Mouse (Mus musculus) hindbrain, embryonic 12.5 days (tissue): ENCODE results near the gene Tom1l1. TPM values are rescaled to one million over a fixed set of nuclear protein-coding genes. Genes with fewer than 3 reads are reported as not detected.

Source experiments
- ATAC-seq: fragments of 200-750 bp; cut with Nextera tagmentation; 2 replicates; pipeline ENCODE4 v1.8.0; 2017; ENCODE audit warnings: moderate TSS enrichment; ENCODE audit not compliant: low FRiP score
- H3K27ac ChIP-seq: fragments of 300-500 bp; sonication (generic); 2 replicates; pipeline ENCODE4 v1.5.1; 2016; ENCODE audit warnings: mild to moderate bottlenecking
- H3K27me3 ChIP-seq: fragments of 300-500 bp; sonication (generic); 2 replicates; pipeline ENCODE4 v1.6.1; 2016; ENCODE audit warnings: mild to moderate bottlenecking
- H3K36me3 ChIP-seq: fragments of 300-500 bp; sonication (generic); 2 replicates; pipeline ENCODE4 v1.6.1; 2016; ENCODE audit warnings: mild to moderate bottlenecking
- H3K4me1 ChIP-seq: fragments of 300-500 bp; sonication (generic); 2 replicates; pipeline ENCODE4 v1.6.1; 2016
- H3K4me2 ChIP-seq: fragments of 300-500 bp; sonication (generic); replicated peaks from 2 replicates; pipeline ENCODE4 v1.6.1; 2016; ENCODE audit warnings: mild to moderate bottlenecking
- H3K4me3 ChIP-seq: fragments of 300-500 bp; sonication (generic); 2 replicates; pipeline ENCODE4 v1.5.1; 2016; ENCODE audit warnings: mild to moderate bottlenecking
- H3K9ac ChIP-seq: fragments of 300-500 bp; sonication (generic); 2 replicates; pipeline ENCODE4 v1.6.1; 2016; ENCODE audit warnings: mild to moderate bottlenecking, moderate library complexity
- H3K9me3 ChIP-seq: fragments of 300-500 bp; sonication (generic); replicated peaks from 2 replicates; pipeline ENCODE4 v1.6.1; 2016; ENCODE audit warnings: mild to moderate bottlenecking
- WGBS: fragments of 180-500 bp; shearing (Covaris S2); methylation state at CpG from one replicate; pipeline ENCODE4 v1.1.7; 2016; 5-methylcytosine and 5-hydroxymethylcytosine counted together
- polyA plus RNA-seq: library from polyadenylated mRNA; unstranded; fragments of >200 nt; fragmentation: Nextera tagmentation; extraction: Ambion mirVana; gene quantifications from 2 replicates; pipeline ENCODE4 v1.2.1, GENCODE M21; 2016

Tom1l1 gene
- polyA plus RNA-seq, 1 experiment from 2014 or later = 17.0 TPM

DNA sequence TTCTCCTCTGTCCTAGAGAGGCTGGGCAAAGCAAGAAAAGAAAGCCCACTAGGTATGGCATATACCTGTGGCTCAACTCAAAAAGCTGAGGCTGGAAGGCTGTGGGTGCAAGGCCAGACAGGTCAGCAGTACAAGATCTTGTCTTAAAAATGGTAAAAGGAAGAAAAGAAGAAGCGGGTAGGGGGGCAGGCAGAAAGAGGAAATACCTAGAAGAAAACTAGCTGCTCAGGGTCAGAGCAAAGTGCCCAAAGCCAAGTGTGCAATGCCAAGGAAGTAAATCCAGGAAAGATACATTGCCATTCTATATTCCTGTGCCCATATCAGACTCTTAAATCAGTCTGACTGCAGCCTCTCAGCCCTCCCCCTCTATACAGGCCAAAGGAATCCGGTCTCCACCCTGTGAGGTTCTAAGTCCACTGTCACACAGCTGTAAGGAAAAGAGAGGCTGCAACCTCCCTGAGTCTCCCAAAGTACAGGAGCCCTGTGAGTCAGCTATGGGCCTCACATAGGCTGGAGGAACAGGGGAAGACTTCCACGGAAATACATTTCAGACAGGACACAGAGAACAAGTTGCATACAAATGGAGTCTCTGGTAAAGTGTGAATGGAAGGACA is 21.9 kb downstream of the Tom1l1 start:
- no peak for ATAC-seq
- Histone ChIP-seq H3K9me3 (no peaks in the 10 kb centered on the region), H3K9ac (no peak overlapping the region), H3K4me1 (peaks cover 22% of the 10 kb centered on the region), H3K36me3 (no peaks in the 10 kb centered on the region), H3K27ac (no peak overlapping the region), H3K27me3 (no peaks in the 10 kb centered on the region), H3K4me2 (no peak overlapping the region), H3K4me3 (no peak overlapping the region)
- WGBS = 60% methylated on average over 3 of the region's 3 CpGs

DNA sequence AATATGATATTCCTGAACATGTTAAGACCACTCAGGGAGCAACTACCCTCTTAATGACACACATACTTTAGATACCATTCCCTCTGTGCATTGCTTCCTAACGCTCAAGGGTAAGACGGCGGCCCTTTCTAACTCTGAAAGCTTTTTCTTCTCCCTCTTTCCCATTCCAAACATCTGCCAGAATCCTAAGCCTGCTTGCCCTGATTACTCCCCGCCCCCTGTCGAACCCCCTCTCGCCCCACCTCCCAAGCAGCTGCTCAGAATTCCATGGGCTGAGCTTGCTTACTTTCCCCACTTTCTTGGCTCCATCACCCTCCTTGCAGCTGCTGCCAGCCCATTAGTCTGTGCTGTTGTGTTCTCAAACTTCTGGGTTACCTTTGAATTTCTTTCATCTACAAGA is 23.0 kb downstream of the Tom1l1 start:
- no peak overlapping the region for H3K9ac ChIP-seq
- no peaks in the 10 kb centered on the region for H3K27me3 ChIP-seq
- peak overlapping the region; percentile 25; the same call in 1 of the 2 replicates for H3K27ac ChIP-seq
- no peaks in the 10 kb centered on the region for H3K9me3 ChIP-seq
- no peaks in the 10 kb centered on the region for H3K36me3 ChIP-seq
- H3K4me2 ChIP-seq = no peak overlapping the region
- H3K4me3 ChIP-seq = no peak overlapping the region
- no peak for ATAC-seq
- 22% methylated on average over 6 of the region's 6 CpGs for WGBS
- H3K4me1 ChIP-seq = peaks cover 22% of the 10 kb centered on the region

- H3K27ac ChIP-seq = peak overlapping the region; percentile 44; the same call in 1 of the 2 replicates
- no peak overlapping the region; the same call in 1 of the 2 replicates for H3K4me2 ChIP-seq
- no peak for ATAC-seq
- H3K9me3 ChIP-seq = no peaks in the 10 kb centered on the region
- no peaks in the 10 kb centered on the region for H3K36me3 ChIP-seq
- no peak overlapping the region for H3K9ac ChIP-seq
- H3K27me3 ChIP-seq = no peaks in the 10 kb centered on the region
- WGBS = 32% methylated on average over 8 of the region's 8 CpGs
- peaks cover 22% of the 10 kb centered on the region for H3K4me1 ChIP-seq
- H3K4me3 ChIP-seq = no peak overlapping the region
Observed at GRCm38 (mm10) chr11:90664345-90664986, 23.7 kb downstream of the Tom1l1 start.

DNA sequence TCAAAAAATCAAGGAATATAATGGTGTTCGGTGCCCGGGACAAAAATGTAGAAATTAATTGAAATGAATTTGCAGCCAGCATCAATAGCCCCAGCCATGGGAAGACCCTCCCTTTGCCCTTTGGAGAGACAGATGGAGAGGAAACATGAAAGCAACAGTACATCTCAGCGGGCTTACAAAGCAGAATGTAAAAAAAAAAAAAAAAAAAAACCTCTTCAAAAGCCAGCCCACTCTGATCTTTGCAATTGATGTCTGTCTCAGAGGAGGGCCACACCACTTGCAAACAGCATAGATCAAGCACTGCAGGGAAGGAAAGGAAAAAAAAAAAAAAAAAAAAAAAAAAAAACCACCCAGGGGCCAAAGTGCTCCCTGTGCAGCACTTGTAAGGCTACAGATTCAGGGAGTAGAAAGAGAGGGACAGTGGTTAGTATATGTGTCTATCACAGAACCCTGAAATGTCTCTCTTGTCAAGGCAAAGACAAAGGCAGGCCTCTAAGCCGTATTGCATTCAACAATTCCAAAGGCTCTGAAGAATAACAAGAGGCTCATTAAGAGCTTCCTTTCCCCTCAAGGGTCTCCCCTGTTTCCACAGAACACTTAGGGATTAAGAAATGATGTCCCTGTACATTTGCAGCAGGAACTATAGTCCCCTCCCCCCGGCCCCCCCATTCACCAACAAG is 24.4 kb downstream of the Tom1l1 start:
- H3K4me2 ChIP-seq = no peak overlapping the region
- H3K4me3 ChIP-seq = no peak overlapping the region
- peaks cover 4% of the 10 kb centered on the region; the same call in 1 of the 2 replicates for H3K36me3 ChIP-seq
- WGBS = 30% methylated on average over 5 of the region's 5 CpGs
- H3K9me3 ChIP-seq = no peaks in the 10 kb centered on the region
- H3K9ac ChIP-seq = no peak overlapping the region
- peaks cover 22% of the 10 kb centered on the region for H3K4me1 ChIP-seq
- no peak for ATAC-seq
- peak overlapping the region; percentile 44; the same call in 1 of the 2 replicates for H3K27ac ChIP-seq
- H3K27me3 ChIP-seq = no peaks in the 10 kb centered on the region

GRCm38 (mm10) chr11:90663052-90663451 is 25.1 kb downstream of the Tom1l1 start:
- WGBS = 88% methylated on average over 3 of the region's 3 CpGs

DNA sequence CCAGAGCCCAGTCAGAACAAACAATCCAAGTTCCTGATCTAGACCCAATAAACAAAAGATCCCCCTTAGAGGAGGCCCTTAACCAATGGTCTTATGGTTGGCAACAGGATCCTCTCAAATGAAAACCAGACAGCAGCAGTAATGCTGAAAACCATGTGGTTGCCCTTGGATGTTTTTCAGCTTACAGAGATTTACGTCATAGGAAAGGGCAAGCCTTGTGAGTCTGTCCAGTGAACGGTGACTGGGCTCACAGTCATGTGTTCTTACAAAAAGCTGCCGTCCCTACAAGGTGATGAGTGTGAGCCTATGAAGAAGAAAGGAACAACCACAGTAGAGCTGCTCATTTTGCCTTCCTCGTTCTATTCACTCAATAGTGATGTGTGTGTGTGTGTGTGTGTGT is 27.5 kb downstream of the Tom1l1 start:
- H3K36me3 ChIP-seq = peaks cover 7% of the 10 kb centered on the region; the same call in 1 of the 2 replicates
- peaks cover 22% of the 10 kb centered on the region for H3K4me1 ChIP-seq
- ATAC-seq = no peak
- H3K4me2 ChIP-seq = no peak overlapping the region
- no peaks in the 10 kb centered on the region for H3K27me3 ChIP-seq
- H3K27ac ChIP-seq = no peak overlapping the region
- no peak overlapping the region for H3K4me3 ChIP-seq
- 85% methylated on average over 4 of the region's 4 CpGs for WGBS
- no peaks in the 10 kb centered on the region for H3K9me3 ChIP-seq
- no peak overlapping the region for H3K9ac ChIP-seq

More at GRCm38 (mm10) chr11:90663052-90663451, 25.1 kb downstream of the Tom1l1 start:
- Histone ChIP-seq H3K4me2 (no peak overlapping the region), H3K4me3 (no peak overlapping the region), H3K9me3 (no peaks in the 10 kb centered on the region), H3K27me3 (no peaks in the 10 kb centered on the region), H3K27ac (no peak overlapping the region), H3K36me3 (peaks cover 4% of the 10 kb centered on the region; the same call in 1 of the 2 replicates), H3K4me1 (peaks cover 22% of the 10 kb centered on the region), H3K9ac (no peak overlapping the region)
- ATAC-seq = no peak

DNA sequence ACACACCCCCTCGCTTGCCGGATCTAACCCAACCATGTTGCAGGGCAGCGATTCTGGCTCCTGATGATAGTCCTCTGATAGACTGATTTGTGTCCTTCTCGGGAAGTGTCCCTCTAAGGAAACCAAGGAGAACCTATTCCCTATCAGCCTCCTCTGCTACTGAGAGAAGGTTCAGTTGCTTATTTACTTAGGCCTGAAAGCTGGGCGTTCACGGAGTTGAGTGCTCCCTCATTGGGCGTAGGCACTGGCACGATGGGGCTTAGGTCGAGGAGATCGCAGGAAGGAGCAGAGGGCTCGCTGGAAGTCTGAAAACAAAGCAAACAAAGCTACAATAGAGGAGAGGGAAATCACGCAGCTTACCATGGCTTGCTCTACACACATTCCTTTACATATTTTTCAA is 30.6 kb downstream of the Tom1l1 start:
- no peak overlapping the region for H3K4me3 ChIP-seq
- 91% methylated on average over 12 of the region's 12 CpGs for WGBS
- no peak overlapping the region for H3K9ac ChIP-seq
- no peak overlapping the region for H3K27ac ChIP-seq
- no peak for ATAC-seq
- peaks cover 7% of the 10 kb centered on the region; the same call in 1 of the 2 replicates for H3K36me3 ChIP-seq
- no peak overlapping the region for H3K4me2 ChIP-seq
- H3K4me1 ChIP-seq = no peaks in the 10 kb centered on the region
- no peaks in the 10 kb centered on the region for H3K9me3 ChIP-seq
- H3K27me3 ChIP-seq = no peaks in the 10 kb centered on the region

DNA sequence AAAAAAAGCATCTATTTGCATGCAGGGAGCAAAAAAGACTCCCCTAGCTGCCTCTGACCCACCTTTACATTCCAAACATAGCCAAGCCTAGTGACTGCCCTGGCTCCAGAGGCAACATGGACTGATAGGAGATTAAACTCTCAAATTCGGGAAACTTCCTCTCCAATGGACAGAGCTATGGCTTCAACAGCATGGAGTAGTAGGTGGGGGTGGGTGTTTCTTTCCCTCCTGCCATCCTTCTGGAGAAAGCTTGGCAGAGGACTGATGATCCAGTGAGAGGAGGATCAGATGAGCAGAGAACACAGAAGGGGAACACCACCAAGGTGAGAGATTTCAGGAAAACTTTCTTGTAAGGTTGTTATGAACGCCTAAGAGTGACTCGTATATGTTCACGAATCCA is 35.6 kb downstream of the Tom1l1 start:
- Histone ChIP-seq H3K27me3 (no peaks in the 10 kb centered on the region), H3K4me2 (no peak overlapping the region), H3K4me3 (no peak overlapping the region), H3K9me3 (no peaks in the 10 kb centered on the region), H3K4me1 (no peaks in the 10 kb centered on the region), H3K9ac (no peak overlapping the region), H3K36me3 (peaks cover 18% of the 10 kb centered on the region), H3K27ac (no peak overlapping the region)
- no peak for ATAC-seq
- 95% methylated on average over 4 of the region's 4 CpGs for WGBS

DNA sequence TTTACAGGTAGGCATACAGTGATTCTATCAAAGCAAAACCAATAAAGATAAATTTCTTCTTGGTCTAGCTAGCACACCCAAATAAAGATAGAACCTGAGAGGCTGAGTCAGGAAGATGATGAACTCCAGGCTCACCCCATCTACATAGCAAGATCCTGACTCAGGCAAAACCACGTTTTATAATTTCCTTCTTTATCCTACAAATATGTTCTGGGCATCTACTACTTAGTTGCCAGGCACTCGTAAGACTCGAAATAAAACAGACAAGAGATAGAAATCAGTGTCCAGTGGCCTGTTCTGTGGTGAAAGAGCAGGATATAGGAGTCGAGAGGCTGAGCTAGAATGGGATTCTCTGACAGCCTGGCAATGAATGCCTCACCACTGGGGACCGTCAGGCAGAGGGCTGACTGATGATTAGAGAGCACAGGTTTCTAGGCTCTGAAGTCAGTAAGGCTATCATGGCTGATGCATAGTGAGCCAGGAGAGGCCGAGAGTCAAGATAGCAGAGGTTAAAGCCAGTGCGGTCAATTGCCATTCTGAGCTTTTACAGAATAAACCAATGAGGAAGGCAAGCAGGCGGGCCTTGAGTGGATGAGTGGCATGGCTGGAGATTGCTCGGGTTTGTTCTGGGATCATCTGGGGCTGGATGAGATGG is 37.8 kb downstream of the Tom1l1 start:
- Histone ChIP-seq H3K9ac (no peak overlapping the region), H3K27me3 (no peaks in the 10 kb centered on the region), H3K36me3 (peaks cover 28% of the 10 kb centered on the region), H3K4me2 (no peak overlapping the region), H3K4me1 (no peaks in the 10 kb centered on the region), H3K4me3 (no peak overlapping the region), H3K9me3 (no peaks in the 10 kb centered on the region), H3K27ac (no peak overlapping the region)
- ATAC-seq = no peak
- 87% methylated on average over 9 of the region's 9 CpGs for WGBS

DNA sequence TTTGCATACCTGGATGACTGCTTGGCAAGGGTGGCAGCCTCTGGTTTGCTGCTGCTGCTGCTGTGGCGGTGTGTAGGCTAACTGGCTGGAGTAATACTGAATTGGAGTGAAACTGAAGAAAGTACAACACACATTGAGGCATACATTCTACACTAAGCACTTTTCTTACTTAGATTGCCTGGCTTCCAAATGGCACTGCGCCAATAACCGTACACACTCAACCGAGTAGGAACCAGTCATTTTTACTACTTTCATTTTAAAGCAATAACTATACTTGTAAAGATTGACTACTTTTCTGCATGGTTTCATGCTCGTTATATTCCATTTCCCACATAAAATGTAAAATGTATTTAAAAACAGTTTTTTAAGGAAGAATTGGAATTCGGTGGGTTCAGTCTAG is 38.4 kb downstream of the Tom1l1 start:
- Histone ChIP-seq H3K9me3 (no peaks in the 10 kb centered on the region), H3K27ac (no peak overlapping the region), H3K4me1 (no peaks in the 10 kb centered on the region), H3K4me3 (no peak overlapping the region), H3K27me3 (no peaks in the 10 kb centered on the region), H3K36me3 (peaks cover 34% of the 10 kb centered on the region), H3K4me2 (no peak overlapping the region), H3K9ac (no peak overlapping the region)
- WGBS = 95% methylated on average over 6 of the region's 6 CpGs
- no peak for ATAC-seq

DNA sequence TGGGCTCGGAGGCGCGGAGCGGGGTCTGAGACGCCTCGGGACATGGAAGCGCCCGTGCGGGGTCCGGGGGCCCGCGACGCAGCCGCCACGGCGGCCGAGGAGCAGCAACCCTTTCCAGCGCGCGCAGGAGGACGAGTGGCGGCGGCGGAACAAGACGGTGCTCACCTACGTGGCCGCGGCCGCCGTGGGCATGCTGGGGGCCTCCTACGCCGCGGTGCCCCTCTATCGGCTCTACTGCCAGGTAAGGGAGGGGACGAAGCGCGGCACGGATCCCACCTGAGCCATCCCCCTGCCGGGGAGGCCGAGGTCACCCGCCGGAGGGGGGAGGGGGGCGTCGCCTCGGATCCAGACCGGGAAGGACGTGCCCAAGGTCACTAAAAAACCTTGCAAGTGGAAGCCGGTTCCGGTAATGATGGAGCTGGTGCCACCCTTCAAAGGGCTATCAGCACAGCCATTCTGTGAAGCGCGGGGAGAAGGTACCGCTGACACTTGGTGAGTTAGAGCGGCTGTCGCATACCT is 49.8 kb downstream of the Tom1l1 start:
- under 1% methylated on average over 40 of the region's 54 CpGs for WGBS
- Histone ChIP-seq H3K9me3 (no peaks in the 10 kb centered on the region), H3K4me3 (peak overlapping the region; percentile 98), H3K36me3 (peaks cover 9% of the 10 kb centered on the region), H3K27ac (peak overlapping the region; percentile 85), H3K27me3 (no peaks in the 10 kb centered on the region), H3K4me2 (peak overlapping the region; percentile 67), H3K9ac (peak overlapping the region; percentile 96), H3K4me1 (peaks cover 18% of the 10 kb centered on the region)
- ATAC-seq = no peak
